Mouse (Mus musculus) embryonic facial prominence, embryonic 15.5 days (tissue): ENCODE measurements around the gene Selp. TPM values are rescaled to one million over a fixed set of nuclear protein-coding genes. Genes with fewer than 3 reads are reported as not detected.

Source experiments
- ATAC-seq: fragments of 200-750 bp; cut with Nextera tagmentation; 2 replicates; pipeline ENCODE4 v1.8.0; 2017; ENCODE audit warnings: low read depth, moderate TSS enrichment; ENCODE audit not compliant: insufficient number of reproducible peaks, low FRiP score, low TSS enrichment
- H3K27ac ChIP-seq: fragments of 300-500 bp; sonication (generic); replicated peaks from 2 replicates; pipeline ENCODE4 v1.5.1; 2015; ENCODE audit warnings: mild to moderate bottlenecking, inconsistent platforms
- H3K27me3 ChIP-seq: fragments of 300-500 bp; sonication (generic); 2 replicates; pipeline ENCODE4 v1.6.1; 2015; ENCODE audit warnings: inconsistent platforms
- H3K36me3 ChIP-seq: fragments of 300-500 bp; sonication (generic); 2 replicates; pipeline ENCODE4 v1.6.1; 2015; ENCODE audit warnings: mild to moderate bottlenecking, inconsistent platforms
- H3K4me1 ChIP-seq: fragments of 300-500 bp; sonication (generic); 2 replicates; pipeline ENCODE4 v1.6.1; 2015; ENCODE audit warnings: inconsistent platforms
- H3K4me2 ChIP-seq: fragments of 300-500 bp; sonication (generic); replicated peaks from 2 replicates; pipeline ENCODE4 v1.6.1; 2015; ENCODE audit warnings: mild to moderate bottlenecking, inconsistent platforms
- H3K4me3 ChIP-seq: fragments of 300-500 bp; sonication (generic); replicated peaks from 2 replicates; pipeline ENCODE4 v1.5.1; 2015; ENCODE audit warnings: mild to moderate bottlenecking, inconsistent platforms
- H3K9ac ChIP-seq: fragments of 300-500 bp; sonication (generic); 2 replicates; pipeline ENCODE4 v1.6.1; 2015; ENCODE audit warnings: inconsistent platforms
- H3K9me3 ChIP-seq: fragments of 300-500 bp; sonication (generic); replicated peaks from 2 replicates; pipeline ENCODE4 v1.6.1; 2016; ENCODE audit warnings: inconsistent platforms
- WGBS: fragments of 180-500 bp; shearing (Covaris S2); methylation state at CpG from one replicate; pipeline ENCODE4 v1.1.7; 2015; 5-methylcytosine and 5-hydroxymethylcytosine counted together
- polyA plus RNA-seq: library from polyadenylated mRNA; unstranded; fragments of >200 nt; fragmentation: Nextera tagmentation; extraction: Ambion mirVana; gene quantifications from 2 replicates; pipeline ENCODE4 v1.2.1, GENCODE M21; 2015

The Selp gene
- polyA plus RNA-seq, result 0.20 and 0.21 TPM in 2 replicates

GRCm38 (mm10) chr1:164114947-164115493 is at the start of gene Selp:
Selp (plus strand) TSS chr1:164115264.
- 60% methylated on average over 8 of the region's 8 CpGs for WGBS
- no peak for ATAC-seq
- Histone ChIP-seq H3K36me3 (no peaks in the 10 kb centered on the region), H3K27ac (no peak within 1 kb of the TSS), H3K4me2 (no peak within 1 kb of the TSS), H3K9me3 (no peaks in the 10 kb centered on the region), H3K4me3 (no peak within 1 kb of the TSS), H3K27me3 (no peaks in the 10 kb centered on the region), H3K4me1 (no peaks in the 10 kb centered on the region), H3K9ac (no peak within 1 kb of the TSS)

GRCm38 (mm10) chr1:164069261-164069660 is 45.8 kb upstream of the Selp start:
- H3K9me3 ChIP-seq, result no peaks in the 10 kb centered on the region
- no peak for ATAC-seq
- H3K36me3 ChIP-seq, result no peaks in the 10 kb centered on the region
- no peak overlapping the region for H3K27ac ChIP-seq
- H3K27me3 ChIP-seq, result no peaks in the 10 kb centered on the region
- no peak overlapping the region for H3K9ac ChIP-seq
- H3K4me1 ChIP-seq, result no peaks in the 10 kb centered on the region
- H3K4me3 ChIP-seq, result no peak overlapping the region
- no peak overlapping the region for H3K4me2 ChIP-seq

GRCm38 (mm10) chr1:164070461-164070860 is 44.6 kb upstream of the Selp start:
- H3K27me3 ChIP-seq, result no peaks in the 10 kb centered on the region
- no peak overlapping the region for H3K4me2 ChIP-seq
- H3K36me3 ChIP-seq, result no peaks in the 10 kb centered on the region
- no peak overlapping the region for H3K27ac ChIP-seq
- no peak overlapping the region for H3K9ac ChIP-seq
- H3K4me3 ChIP-seq, result no peak overlapping the region
- no peaks in the 10 kb centered on the region for H3K9me3 ChIP-seq
- WGBS, result 89% methylated on average over 4 of the region's 4 CpGs
- H3K4me1 ChIP-seq, result no peaks in the 10 kb centered on the region
- ATAC-seq, result no peak

GRCm38 (mm10) chr1:164071111-164071510 is 44.0 kb upstream of the Selp start:
- no peak overlapping the region for H3K4me3 ChIP-seq
- H3K9ac ChIP-seq, result no peak overlapping the region
- H3K4me1 ChIP-seq, result no peaks in the 10 kb centered on the region
- WGBS, result 84% methylated on average over 7 of the region's 7 CpGs
- no peak overlapping the region for H3K4me2 ChIP-seq
- no peaks in the 10 kb centered on the region for H3K27me3 ChIP-seq
- H3K27ac ChIP-seq, result no peak overlapping the region
- H3K36me3 ChIP-seq, result no peaks in the 10 kb centered on the region
- no peak for ATAC-seq
- no peaks in the 10 kb centered on the region for H3K9me3 ChIP-seq

GRCm38 (mm10) chr1:164072001-164072400 is 43.1 kb upstream of the Selp start:
- Histone ChIP-seq H3K4me2 (no peak overlapping the region), H3K9ac (no peak overlapping the region), H3K4me1 (no peaks in the 10 kb centered on the region), H3K9me3 (no peaks in the 10 kb centered on the region), H3K36me3 (no peaks in the 10 kb centered on the region), H3K27ac (no peak overlapping the region), H3K4me3 (no peak overlapping the region), H3K27me3 (no peaks in the 10 kb centered on the region)
- 83% methylated on average over 4 of the region's 4 CpGs for WGBS
- no peak for ATAC-seq

- Histone ChIP-seq H3K9ac (no peak overlapping the region), H3K27ac (no peak overlapping the region), H3K36me3 (no peaks in the 10 kb centered on the region), H3K9me3 (no peaks in the 10 kb centered on the region), H3K4me2 (no peak overlapping the region), H3K4me3 (no peak overlapping the region), H3K27me3 (no peaks in the 10 kb centered on the region), H3K4me1 (no peaks in the 10 kb centered on the region)
- WGBS, result 87% methylated on average over 9 of the region's 9 CpGs
- ATAC-seq, result no peak
These were observed 42.0 kb upstream of the Selp start for GRCm38 (mm10) chr1:164073091-164073490.

GRCm38 (mm10) chr1:164073803-164074202 is 41.3 kb upstream of the Selp start:
- no peak for ATAC-seq
- H3K27ac ChIP-seq, result no peak overlapping the region
- no peaks in the 10 kb centered on the region for H3K9me3 ChIP-seq
- no peaks in the 10 kb centered on the region for H3K4me1 ChIP-seq
- H3K4me2 ChIP-seq, result no peak overlapping the region
- no peaks in the 10 kb centered on the region for H3K36me3 ChIP-seq
- no peak overlapping the region for H3K9ac ChIP-seq
- H3K27me3 ChIP-seq, result no peaks in the 10 kb centered on the region
- WGBS, result 83% methylated on average over 7 of the region's 7 CpGs
- no peak overlapping the region for H3K4me3 ChIP-seq

GRCm38 (mm10) chr1:164074606-164075140 is 40.4 kb upstream of the Selp start:
- WGBS, result 90% methylated on average over 2 of the region's 2 CpGs
- no peak overlapping the region for H3K4me3 ChIP-seq
- no peak overlapping the region for H3K4me2 ChIP-seq
- no peaks in the 10 kb centered on the region for H3K36me3 ChIP-seq
- no peaks in the 10 kb centered on the region for H3K9me3 ChIP-seq
- H3K27ac ChIP-seq, result no peak overlapping the region
- H3K27me3 ChIP-seq, result no peaks in the 10 kb centered on the region
- no peak overlapping the region for H3K9ac ChIP-seq
- no peaks in the 10 kb centered on the region for H3K4me1 ChIP-seq
- ATAC-seq, result no peak

- Histone ChIP-seq H3K36me3 (no peaks in the 10 kb centered on the region), H3K27ac (no peak overlapping the region), H3K4me2 (no peak overlapping the region), H3K9ac (no peak overlapping the region), H3K27me3 (no peaks in the 10 kb centered on the region), H3K4me1 (no peaks in the 10 kb centered on the region), H3K4me3 (no peak overlapping the region), H3K9me3 (no peaks in the 10 kb centered on the region)
- no peak for ATAC-seq
- 75% methylated on average over 1 of the region's 1 CpGs for WGBS
These were observed 39.6 kb upstream of the Selp start for GRCm38 (mm10) chr1:164075416-164075815.

- H3K4me3 ChIP-seq, result no peak overlapping the region
- WGBS, result 46% methylated on average over 1 of the region's 1 CpGs
- no peak overlapping the region for H3K4me2 ChIP-seq
- ATAC-seq, result no peak
- no peaks in the 10 kb centered on the region for H3K4me1 ChIP-seq
- no peaks in the 10 kb centered on the region for H3K27me3 ChIP-seq
- H3K36me3 ChIP-seq, result no peaks in the 10 kb centered on the region
- no peak overlapping the region for H3K9ac ChIP-seq
- no peak overlapping the region for H3K27ac ChIP-seq
- no peaks in the 10 kb centered on the region for H3K9me3 ChIP-seq
These were observed 38.6 kb upstream of the Selp start for GRCm38 (mm10) chr1:164076441-164076840.

- ATAC-seq, result no peak
- no peaks in the 10 kb centered on the region for H3K36me3 ChIP-seq
- H3K4me1 ChIP-seq, result no peaks in the 10 kb centered on the region
- H3K4me2 ChIP-seq, result no peak overlapping the region
- H3K27me3 ChIP-seq, result no peaks in the 10 kb centered on the region
- H3K9ac ChIP-seq, result no peak overlapping the region
- H3K9me3 ChIP-seq, result no peaks in the 10 kb centered on the region
- 90% methylated on average over 3 of the region's 3 CpGs for WGBS
- no peak overlapping the region for H3K4me3 ChIP-seq
- H3K27ac ChIP-seq, result no peak overlapping the region
These were observed 38.0 kb upstream of the Selp start for GRCm38 (mm10) chr1:164077031-164077430.

GRCm38 (mm10) chr1:164078323-164078741 is 36.7 kb upstream of the Selp start:
- H3K4me2 ChIP-seq, result no peak overlapping the region
- ATAC-seq, result no peak
- H3K9me3 ChIP-seq, result no peaks in the 10 kb centered on the region
- H3K36me3 ChIP-seq, result no peaks in the 10 kb centered on the region
- H3K4me1 ChIP-seq, result no peaks in the 10 kb centered on the region
- H3K27ac ChIP-seq, result no peak overlapping the region
- H3K9ac ChIP-seq, result no peak overlapping the region
- H3K4me3 ChIP-seq, result no peak overlapping the region
- 77% methylated on average over 4 of the region's 4 CpGs for WGBS
- no peaks in the 10 kb centered on the region for H3K27me3 ChIP-seq
